Mouse (Mus musculus): ENCODE data around the gene Vmn1r158.
"Not testable (repeated sequence)": the region's sequence is repeated elsewhere in the genome, so short reads cannot be mapped to it uniquely, and the experiment has no call there.

The Vmn1r158 gene

GRCm38 (mm10) chr7:22790682-22791081, at the start of gene Vmn1r158:
Gene Vmn1r158, minus strand, starts transcription at chr7:22790782.
- DNase-seq (ENCODE audit: low spot score in 2 of 2), result not testable (repeated sequence)

- DNase-seq (ENCODE audit: low spot score in 2 of 2), result not testable (repeated sequence)
Observed at GRCm38 (mm10) chr7:22775981-22776380, 14.6 kb downstream of the Vmn1r158 start.

- not testable (repeated sequence) for DNase-seq (ENCODE audit: low spot score in 2 of 2)
Observed at GRCm38 (mm10) chr7:22761397-22761796, 29.2 kb downstream of the Vmn1r158 start, which contains the start of gene Vmn1r157. Gene Vmn1r157, plus strand, starts transcription at chr7:22761697.
